Mouse (Mus musculus): ENCODE measurements around the gene Lrrc38.

DNA sequence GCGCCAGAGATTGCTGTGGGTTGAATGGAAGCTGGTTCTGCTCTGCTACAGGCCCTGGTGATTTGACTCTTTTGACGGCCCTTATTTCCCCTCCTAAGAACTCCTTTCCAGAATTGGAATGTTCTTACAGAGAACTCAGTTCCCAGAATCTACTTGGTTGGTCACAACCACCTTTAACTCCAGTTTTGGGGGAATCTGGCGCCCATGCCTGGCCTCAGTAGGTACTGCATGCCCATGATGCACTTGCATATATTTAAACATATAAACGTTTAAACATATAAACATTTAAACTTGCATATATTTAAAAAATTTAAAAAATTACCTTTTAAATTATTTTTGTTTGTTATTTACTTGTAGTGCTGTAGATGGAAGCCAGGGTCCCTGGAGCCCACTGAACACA is 34.1 kb downstream of the Lrrc38 start:
- TF ChIP-seq CTCF (IDR thresholded peaks at IDR 0.05; ENCODE audit: extremely low read depth, insufficient read length, insufficient replicate concordance, low read depth, low read length) (no peak), POLR2A (IDR thresholded peaks at IDR 0.05; ENCODE audit: low read depth, low read length) (no peak)
